Mouse (Mus musculus) ES-Bruce4 (cell line): ENCODE measurements around the gene Sgtb.

ENCODE experiments used
- CTCF ChIP-seq: IDR thresholded peaks from one replicate; pipeline ENCODE4 v1.8.1; 2011; ENCODE audit warnings: low read depth, low read length
- POLR2A ChIP-seq: IDR thresholded peaks from one replicate; pipeline ENCODE4 v1.8.1; 2011; ENCODE audit warnings: low read length; ENCODE audit not compliant: insufficient read depth

- TF ChIP-seq CTCF (no peak), POLR2A (no peak)
Observed at GRCm38 (mm10) chr13:104113782-104114181, 4.2 kb downstream of the Sgtb start.
